Mouse (Mus musculus) brown adipose tissue, adult 24 weeks (tissue): Measurements from ENCODE around the gene Nptx1. TPM values are rescaled to one million over a fixed set of nuclear protein-coding genes. Genes with fewer than 3 reads are reported as not detected.

ENCODE experiments used
- H3K27ac ChIP-seq: fragments of 200-500 bp; replicated peaks from 2 replicates; pipeline ENCODE4 v1.5.1; 2012; ENCODE audit warnings: low read depth, mild to moderate bottlenecking, low read length
- H3K4me1 ChIP-seq: fragments of 200-500 bp; 2 replicates; pipeline ENCODE4 v1.6.1; 2012; ENCODE audit warnings: low read length, mixed read lengths; ENCODE audit not compliant: control insufficient read depth, insufficient read depth, insufficient read length
- H3K4me3 ChIP-seq: fragments of 200-500 bp; 2 replicates; pipeline ENCODE4 v1.5.1; 2012; ENCODE audit warnings: low read depth, mild to moderate bottlenecking, low read length, moderate library complexity; ENCODE audit not compliant: insufficient read depth
- polyA plus RNA-seq: library from polyadenylated mRNA; stranded (reverse); fragments of >200 nt; gene quantifications from 2 replicates; pipeline ENCODE4 v1.2.4, GENCODE M21; 2012; ENCODE audit not compliant: missing spikeins, insufficient read depth, insufficient read length

Nptx1 gene
- polyA plus RNA-seq, 1 experiment, result not detected

DNA sequence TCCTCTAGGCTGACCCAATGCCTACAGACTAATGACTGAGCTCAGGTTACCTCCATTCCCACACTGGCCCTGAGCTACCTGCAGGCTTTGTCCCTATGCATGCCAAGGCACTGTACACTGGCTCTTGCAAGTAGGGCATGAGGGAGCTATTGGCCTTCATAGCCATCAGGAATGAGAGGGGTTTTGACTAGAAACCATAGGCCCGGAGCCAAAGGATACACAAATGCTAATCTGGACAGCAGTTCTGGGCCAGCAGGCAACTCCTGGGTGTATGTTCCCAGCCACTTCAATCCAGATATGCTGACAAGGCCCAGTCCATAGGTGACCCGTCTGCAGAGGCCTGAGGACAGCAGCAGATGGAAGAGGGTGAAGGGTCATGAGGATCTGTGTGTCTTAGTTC is 47.5 kb downstream of the Nptx1 start:
- H3K27ac ChIP-seq, result no peak overlapping the region
- no peak overlapping the region for H3K4me3 ChIP-seq
- H3K4me1 ChIP-seq, result no peaks in the 10 kb centered on the region

DNA sequence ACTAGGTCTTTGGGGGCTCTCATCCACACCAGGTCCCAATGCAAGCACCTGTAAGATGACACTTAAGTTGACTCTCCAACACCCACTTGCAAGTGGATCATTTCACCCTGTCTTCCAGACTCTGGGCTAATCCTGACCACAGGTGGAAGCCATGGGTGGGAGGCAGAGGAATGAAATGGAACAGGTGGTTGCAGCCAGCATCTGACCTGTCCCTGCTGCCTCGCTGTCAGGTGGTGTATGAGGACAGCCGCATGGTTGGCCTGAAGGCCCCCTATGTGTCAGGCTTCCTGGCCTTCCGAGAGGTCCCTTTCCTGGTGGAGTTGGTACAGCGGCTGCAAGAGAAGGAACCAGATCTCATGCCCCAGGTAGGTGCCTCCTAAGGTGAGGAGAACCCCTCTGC is 48.3 kb downstream of the Nptx1 start:
- H3K4me3 ChIP-seq, result no peak overlapping the region
- no peak overlapping the region for H3K27ac ChIP-seq
- no peaks in the 10 kb centered on the region for H3K4me1 ChIP-seq

- H3K4me3 ChIP-seq, result no peak overlapping the region
- no peaks in the 10 kb centered on the region for H3K4me1 ChIP-seq
- H3K27ac ChIP-seq, result no peak overlapping the region
Observed at GRCm38 (mm10) chr11:119497451-119497850, 50.1 kb downstream of the Nptx1 start.

GRCm38 (mm10) chr11:119496147-119496546 is 51.4 kb downstream of the Nptx1 start:
- Histone ChIP-seq H3K4me1 (no peaks in the 10 kb centered on the region), H3K4me3 (no peak overlapping the region), H3K27ac (no peak overlapping the region)

GRCm38 (mm10) chr11:119493516-119493915 is 54.0 kb downstream of the Nptx1 start:
- Histone ChIP-seq H3K4me3 (no peak overlapping the region), H3K27ac (no peak overlapping the region), H3K4me1 (no peaks in the 10 kb centered on the region)

DNA sequence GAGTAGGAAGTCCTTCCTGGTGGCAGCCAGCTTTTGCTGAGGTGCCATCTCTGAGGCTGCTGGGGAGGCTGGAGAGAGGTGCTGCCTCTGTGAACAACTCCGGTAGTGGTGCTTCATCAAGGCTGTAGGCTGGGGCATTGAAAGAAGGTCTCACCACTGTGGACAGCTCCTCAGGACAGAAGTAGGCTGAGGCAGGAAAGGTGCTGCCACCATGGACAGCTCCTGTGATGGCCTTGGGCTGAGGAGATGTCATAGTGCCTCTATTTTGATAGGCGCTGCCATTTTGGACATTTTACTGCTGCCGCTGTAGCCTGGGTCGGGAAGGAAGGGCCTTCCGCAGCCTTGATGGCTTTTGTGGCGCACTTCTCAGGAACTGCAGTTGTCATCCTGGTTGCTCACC is 54.7 kb downstream of the Nptx1 start:
- no peak overlapping the region for H3K27ac ChIP-seq
- no peak overlapping the region for H3K4me3 ChIP-seq
- H3K4me1 ChIP-seq, result no peaks in the 10 kb centered on the region

DNA sequence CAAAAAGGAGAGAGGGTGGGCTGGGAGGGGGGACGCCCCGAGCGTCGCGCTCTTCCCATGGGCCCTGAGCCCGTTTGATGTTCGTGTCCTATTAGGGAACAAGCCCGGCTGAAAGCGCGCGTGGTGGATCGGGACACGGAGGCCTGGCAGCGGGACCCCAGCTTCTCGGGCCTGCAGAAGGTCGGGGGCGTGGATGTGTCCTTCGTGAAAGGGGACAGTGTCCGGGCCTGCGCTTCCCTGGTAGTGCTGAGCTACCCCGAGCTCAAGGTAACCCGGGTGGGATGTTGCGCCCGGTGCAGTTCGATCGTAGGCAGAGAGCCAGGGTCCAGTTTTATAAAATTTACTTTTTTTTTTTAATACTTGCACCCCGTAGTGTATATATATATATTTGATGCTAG is 55.9 kb downstream of the Nptx1 start:
- peak overlapping the region; percentile 33; the same call in 1 of the 2 replicates for H3K27ac ChIP-seq

GRCm38 (mm10) chr11:119490861-119491689 is 56.5 kb downstream of the Nptx1 start, which contains the start of gene Endov:
Endov (plus strand) TSS chr11:119491347.
- Histone ChIP-seq H3K4me1 (no peaks in the 10 kb centered on the region), H3K4me3 (peak within 1 kb of the TSS; percentile 87), H3K27ac (peak within 1 kb of the TSS; percentile 95)

More for the DNA sequence above, 55.9 kb downstream of the Nptx1 start:
- Histone ChIP-seq H3K4me1 (no peaks in the 10 kb centered on the region), H3K4me3 (peak overlapping the region; percentile 87)

Other genes starting within 250 kb of the Nptx1 start
- gene Eif4a3, start 247.7 kb downstream of the Nptx1 start, polyA plus RNA-seq, result 54.8 and 76.2 TPM in 2 replicates
- not detected in 2 replicates for gene Card14, start 240.0 kb downstream of the Nptx1 start, polyA plus RNA-seq
- 3.8 and 7.7 TPM in 2 replicates for gene Sgsh, start 192.2 kb downstream of the Nptx1 start, polyA plus RNA-seq
- 2.1 and 3.1 TPM in 2 replicates for gene Slc26a11, start 192.2 kb downstream of the Nptx1 start, polyA plus RNA-seq
- 8.6 and 11.1 TPM in 2 replicates for gene Rnf213, start 154.7 kb downstream of the Nptx1 start, polyA plus RNA-seq
- gene Endov, start 56.4 kb downstream of the Nptx1 start, polyA plus RNA-seq, result 2.1 and 2.5 TPM in 2 replicates
- gene Rptor, start 55.2 kb upstream of the Nptx1 start, polyA plus RNA-seq, result 17.4 and 24.5 TPM in 2 replicates